Mouse (Mus musculus): Measurements from ENCODE around the gene Catsper4. TPM values are rescaled to one million over a fixed set of nuclear protein-coding genes. Genes with fewer than 3 reads are reported as not detected.
"Not testable (repeated sequence)": the region's sequence is repeated elsewhere in the genome, so short reads cannot be mapped to it uniquely, and the experiment has no call there.

Gene Catsper4
- not detected for total RNA-seq (2022)

DNA sequence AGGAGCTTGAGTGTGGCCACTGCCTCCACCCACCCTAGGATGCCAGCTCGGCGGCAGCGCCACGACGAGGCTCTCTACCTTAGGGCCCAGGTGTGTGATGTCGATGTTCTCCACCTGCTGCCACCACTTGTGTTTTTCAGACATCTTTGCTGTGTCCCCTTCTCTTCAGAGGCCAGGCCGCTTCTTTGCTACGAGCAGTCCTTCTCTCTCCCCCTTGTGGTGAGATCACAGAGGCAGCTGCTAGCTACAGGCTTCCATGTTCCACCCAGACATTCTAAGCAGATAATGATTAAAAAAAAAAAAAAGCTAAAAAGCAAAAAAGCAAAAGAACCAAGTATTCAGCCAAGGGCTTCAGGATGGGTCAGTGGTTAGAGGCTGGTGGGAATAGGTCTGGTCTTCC lies at the start of gene Catsper4:
Gene Catsper4, minus strand, starts transcription at position 190 of the 400 bp plus-strand sequence.
- no peak for DNase-seq (ENCODE audit: low spot score in 2 of 2)

GRCm38 (mm10) chr4:134273417-134274345 lies 46.5 kb upstream of the Catsper4 start:
- DNase-seq (ENCODE audit: low spot score in 2 of 2): no peak

- DNase-seq (ENCODE audit: low spot score in 2 of 2): no peak
These were observed 45.7 kb upstream of the Catsper4 start for GRCm38 (mm10) chr4:134272731-134273416.

DNA sequence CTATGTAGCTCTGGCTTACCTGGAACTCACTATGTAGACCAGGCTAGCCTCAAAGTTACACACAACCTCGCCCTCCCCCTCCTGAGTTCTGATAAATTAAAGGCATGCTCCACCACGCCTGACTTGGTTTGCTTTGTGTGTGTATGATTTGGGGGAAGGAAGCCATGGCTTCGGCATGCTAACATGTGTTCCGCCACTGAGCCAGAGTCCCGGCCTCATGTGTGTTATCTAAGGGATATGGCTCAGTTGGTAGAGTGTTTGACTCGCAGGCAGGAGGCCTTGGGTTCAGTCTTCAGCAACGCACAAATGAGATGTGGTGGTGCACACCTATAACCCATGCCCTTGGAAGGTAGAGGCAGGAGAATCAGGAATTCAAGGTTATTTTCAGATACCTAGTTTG lies 44.8 kb upstream of the Catsper4 start:
- no peak for DNase-seq (ENCODE audit: low spot score in 2 of 2)

GRCm38 (mm10) chr4:134269622-134270021 lies 42.4 kb upstream of the Catsper4 start:
- not testable (repeated sequence) for DNase-seq (ENCODE audit: low spot score in 2 of 2)

- no peak for DNase-seq (ENCODE audit: low spot score in 2 of 2)
These were observed 41.0 kb upstream of the Catsper4 start for GRCm38 (mm10) chr4:134268102-134268655.

DNA sequence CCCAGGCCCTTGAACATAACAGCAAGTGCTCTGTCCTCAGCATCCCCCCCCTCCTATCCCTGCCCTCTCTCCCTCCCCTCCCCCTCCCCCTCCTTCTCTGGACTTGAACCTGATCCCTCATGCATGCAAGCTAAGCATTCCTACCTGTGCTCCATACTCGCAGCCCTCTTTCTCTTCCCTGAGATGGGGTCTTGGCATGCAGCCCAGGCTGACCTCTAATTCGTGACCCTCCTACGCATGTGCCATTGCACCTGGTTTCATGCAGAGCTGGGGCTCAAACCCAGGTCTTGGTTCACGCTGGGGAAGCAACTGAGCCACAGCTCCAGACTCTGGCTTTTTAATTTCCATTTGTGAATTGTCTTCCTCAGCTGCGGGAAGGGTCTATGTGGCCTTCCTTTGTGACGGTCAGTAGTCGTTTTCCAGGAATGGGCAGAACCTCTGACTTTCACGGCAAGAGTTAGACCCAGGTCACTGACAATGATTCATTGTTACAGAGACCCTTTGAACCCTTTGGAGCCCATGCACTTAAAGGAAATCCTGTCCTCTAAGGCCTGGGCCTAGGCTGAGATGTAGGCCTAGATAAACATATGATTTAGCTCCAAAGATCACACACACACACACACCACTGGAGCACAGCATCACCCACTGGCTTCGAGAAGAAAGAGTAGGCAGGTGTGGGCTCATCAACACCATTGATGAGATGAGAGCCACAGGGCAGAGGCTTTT lies 38.8 kb upstream of the Catsper4 start:
- DNase-seq (ENCODE audit: low spot score in 2 of 2): no peak

- no peak for DNase-seq (ENCODE audit: low spot score in 2 of 2)
These were observed 36.0 kb upstream of the Catsper4 start for GRCm38 (mm10) chr4:134263191-134263590.

DNA sequence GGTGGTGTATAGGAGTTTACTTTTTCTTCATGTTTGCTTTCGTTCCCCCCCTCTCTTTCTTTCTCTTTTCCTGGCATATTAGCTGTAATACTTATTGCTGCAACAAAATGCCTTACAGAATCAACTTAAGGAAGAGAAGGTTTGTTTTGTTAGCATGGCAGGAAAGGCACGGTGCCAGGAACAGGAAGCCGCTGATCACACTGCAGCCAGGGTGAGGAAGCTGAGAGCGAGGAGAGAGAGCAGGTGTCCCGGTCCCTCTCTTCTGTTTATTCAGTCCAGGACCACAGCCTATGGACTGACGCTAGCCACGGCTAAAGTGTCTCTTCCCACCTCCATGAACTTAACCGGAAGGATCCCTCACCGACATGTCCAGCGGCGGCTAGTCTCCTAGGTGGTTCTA lies 31.2 kb upstream of the Catsper4 start:
- no peak for DNase-seq (ENCODE audit: low spot score in 2 of 2)

GRCm38 (mm10) chr4:134257198-134258009 lies 30.2 kb upstream of the Catsper4 start:
- DNase-seq (ENCODE audit: low spot score in 2 of 2): no peak

DNA sequence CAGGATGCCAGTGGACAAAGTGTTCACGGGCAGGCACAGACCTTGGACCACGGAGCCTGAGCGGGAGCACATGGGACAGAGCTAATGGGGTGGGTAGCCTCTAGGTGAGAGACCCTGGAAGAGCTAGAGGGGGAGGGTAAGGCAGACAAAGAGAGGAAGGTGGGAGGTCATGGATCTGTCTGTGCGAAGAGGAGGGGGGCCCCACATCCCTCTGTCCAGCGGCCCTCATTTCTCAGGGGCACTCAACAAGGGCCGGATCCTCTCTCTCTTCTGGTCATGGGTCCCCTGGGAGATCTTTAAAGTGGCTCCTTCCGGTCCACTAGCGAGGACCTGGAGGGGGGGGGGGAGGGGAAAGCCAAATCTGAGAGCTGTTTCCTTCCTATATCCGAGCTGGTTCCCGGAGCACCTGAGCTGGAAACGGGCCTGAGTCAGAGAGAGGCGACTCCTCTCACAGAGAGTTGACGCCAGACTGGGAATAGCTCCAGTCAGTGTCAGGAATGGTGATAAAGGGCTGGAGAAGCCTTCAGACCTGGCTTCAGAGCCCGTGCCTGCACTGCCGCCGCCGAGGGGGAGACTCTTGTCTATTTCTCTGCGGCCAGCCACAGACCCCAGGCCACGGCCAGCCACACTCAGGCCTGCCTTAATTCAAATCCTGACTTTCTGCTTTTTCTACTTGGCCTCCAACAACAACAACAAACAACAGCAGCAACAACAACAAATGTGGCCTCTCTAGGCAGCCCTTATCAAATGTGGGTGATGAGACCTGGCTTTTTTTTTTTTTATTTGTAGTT lies 29.4 kb upstream of the Catsper4 start:
- no peak for DNase-seq (ENCODE audit: low spot score in 2 of 2)

DNA sequence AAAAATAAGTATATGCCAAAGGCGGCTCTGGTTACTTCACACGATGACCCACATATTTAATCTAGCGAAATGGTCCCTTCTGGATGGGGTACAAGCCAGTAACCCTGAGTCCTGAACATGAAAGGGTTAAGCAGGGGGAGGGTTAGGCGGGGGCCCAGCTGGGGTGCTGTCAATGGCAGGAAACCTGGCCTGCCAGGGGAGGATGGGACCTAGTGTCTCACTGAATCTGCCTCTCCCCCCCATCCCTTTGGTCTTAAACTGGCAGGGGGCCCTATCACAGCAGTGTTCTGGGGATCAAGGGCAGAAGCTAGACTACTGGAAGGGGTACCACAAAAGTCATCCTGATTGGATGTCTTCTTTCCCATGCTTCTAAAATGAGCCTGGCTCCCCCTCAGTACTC lies 28.7 kb upstream of the Catsper4 start:
- no peak for DNase-seq (ENCODE audit: low spot score in 2 of 2)

DNA sequence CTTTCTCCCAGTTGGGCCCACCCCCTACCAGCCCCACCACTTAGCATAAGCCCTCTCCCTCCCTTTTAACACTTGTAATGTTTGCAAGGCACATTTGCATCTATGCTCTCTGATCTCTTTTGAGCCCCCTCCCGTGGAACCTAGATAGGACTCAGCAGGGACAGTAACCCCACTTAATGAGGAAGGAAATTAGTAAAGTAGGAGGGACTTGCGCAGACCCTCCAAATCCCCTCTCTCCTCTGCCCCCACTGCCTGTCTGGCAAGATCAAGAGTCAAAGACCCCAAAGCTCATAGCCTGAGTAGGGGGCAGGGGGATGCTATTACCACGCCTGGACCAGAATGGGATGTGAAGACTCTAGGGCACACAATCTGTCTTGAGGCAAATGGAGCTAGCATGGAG lies 27.7 kb upstream of the Catsper4 start:
- DNase-seq (ENCODE audit: low spot score in 2 of 2): no peak

DNA sequence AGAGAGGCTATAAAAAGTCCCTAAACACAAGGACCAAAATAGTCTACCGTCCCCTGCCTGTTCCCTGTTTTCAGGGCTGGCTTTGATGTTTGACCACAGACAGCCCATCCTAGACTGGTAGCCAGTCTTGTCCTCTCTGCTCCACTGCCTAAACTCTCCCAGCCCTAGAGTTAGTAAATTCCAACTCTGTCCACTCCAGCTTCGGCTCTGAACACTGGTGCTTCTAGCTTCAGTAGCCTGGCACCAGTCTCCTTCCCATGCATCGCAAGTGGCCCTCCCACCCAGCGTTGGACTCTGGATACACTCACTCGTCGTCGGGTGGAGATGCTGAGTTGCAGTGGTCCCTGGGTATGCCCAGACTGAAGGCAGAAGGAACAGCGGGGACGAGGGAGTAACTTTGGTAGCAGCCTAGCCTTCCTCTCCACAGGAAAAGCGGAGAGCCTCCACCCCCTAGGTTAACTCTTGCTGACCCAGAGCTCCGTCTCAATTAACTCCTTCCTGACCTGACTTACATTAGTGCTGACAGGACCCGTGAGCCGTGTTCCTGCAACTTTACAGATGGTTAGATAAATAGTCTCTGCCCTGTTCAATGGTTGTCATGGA lies 26.6 kb upstream of the Catsper4 start, which contains the start of gene Grrp1:
Gene Grrp1, minus strand, starts transcription at position 385 of the 603 bp plus-strand sequence.
- no peak for DNase-seq (ENCODE audit: low spot score in 2 of 2)

GRCm38 (mm10) chr4:134252911-134253721 lies 25.9 kb upstream of the Catsper4 start:
- no peak for DNase-seq (ENCODE audit: low spot score in 2 of 2)

- no peak for DNase-seq (ENCODE audit: low spot score in 2 of 2)
These were observed 25.1 kb upstream of the Catsper4 start for GRCm38 (mm10) chr4:134252131-134252910.

- DNase-seq (ENCODE audit: low spot score in 2 of 2): peak in 1 of 2 experiments; percentile 32
These were observed 24.3 kb upstream of the Catsper4 start for GRCm38 (mm10) chr4:134251241-134252130.

Data from left cerebral cortex, adult 8-10 months (tissue).